Mouse (Mus musculus): ENCODE results near the gene Sik2.

The Sik2 gene

GRCm38 (mm10) chr9:50864877-50865276 is 144.0 kb downstream of the Sik2 start:
- no peak for DNase-seq

DNA sequence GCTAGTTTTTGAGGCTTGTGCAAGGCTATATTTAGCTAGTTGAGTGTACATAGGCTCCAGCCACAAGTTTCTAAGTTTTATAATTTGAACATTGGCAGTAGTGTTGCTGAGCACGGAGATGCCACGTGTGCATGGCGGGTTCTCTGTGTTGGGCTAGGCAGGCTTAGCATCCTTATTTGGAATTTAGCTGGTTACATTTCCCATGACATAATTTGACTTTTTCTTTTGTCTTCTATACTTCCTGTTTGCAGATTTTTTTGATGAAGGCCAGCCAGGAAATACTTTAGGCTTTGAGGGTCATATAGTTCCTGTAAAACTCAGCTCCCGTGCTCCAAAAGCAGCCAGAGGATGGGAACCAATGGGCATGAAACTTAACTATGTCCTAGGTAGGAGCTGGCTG is 145.0 kb downstream of the Sik2 start:
- no peak for DNase-seq

DNA sequence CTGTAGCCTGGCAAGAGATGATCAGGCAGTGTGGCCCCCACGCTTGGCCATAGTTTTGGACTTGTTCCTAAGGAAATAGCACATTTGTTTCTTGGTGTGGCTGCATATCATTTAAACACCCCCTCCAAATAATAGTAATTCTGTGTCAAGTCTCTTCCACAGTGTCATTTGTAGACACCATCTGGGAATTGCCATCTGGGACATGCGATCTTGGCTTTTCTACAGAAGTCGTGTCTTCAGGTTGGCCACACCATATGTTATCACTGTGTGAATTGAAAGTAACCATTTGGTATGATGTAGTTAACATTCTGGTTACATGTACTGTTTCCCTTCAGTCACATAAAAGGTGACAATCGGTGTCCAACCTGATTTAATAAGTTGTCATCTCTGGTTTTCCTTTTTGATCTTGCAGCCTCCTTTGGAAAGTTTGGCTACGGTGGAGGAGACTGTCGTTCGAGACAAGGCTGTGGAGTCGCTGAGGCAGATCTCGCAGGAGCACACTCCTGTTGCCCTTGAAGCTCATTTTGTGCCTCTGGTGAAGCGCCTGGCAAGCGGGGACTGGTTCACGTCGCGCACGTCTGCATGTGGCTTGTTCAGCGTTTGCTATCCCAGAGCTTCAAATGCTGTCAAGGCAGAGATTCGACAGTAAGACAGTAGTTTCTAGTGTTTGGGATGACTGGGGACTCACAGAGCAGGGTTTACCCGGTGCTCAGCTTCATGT is 147.6 kb downstream of the Sik2 start:
- DNase-seq, result no peak

GRCm38 (mm10) chr9:50858681-50859080 is 150.2 kb downstream of the Sik2 start:
- no peak for DNase-seq

GRCm38 (mm10) chr9:50857082-50857641 is 151.7 kb downstream of the Sik2 start:
- DNase-seq, result no peak

DNA sequence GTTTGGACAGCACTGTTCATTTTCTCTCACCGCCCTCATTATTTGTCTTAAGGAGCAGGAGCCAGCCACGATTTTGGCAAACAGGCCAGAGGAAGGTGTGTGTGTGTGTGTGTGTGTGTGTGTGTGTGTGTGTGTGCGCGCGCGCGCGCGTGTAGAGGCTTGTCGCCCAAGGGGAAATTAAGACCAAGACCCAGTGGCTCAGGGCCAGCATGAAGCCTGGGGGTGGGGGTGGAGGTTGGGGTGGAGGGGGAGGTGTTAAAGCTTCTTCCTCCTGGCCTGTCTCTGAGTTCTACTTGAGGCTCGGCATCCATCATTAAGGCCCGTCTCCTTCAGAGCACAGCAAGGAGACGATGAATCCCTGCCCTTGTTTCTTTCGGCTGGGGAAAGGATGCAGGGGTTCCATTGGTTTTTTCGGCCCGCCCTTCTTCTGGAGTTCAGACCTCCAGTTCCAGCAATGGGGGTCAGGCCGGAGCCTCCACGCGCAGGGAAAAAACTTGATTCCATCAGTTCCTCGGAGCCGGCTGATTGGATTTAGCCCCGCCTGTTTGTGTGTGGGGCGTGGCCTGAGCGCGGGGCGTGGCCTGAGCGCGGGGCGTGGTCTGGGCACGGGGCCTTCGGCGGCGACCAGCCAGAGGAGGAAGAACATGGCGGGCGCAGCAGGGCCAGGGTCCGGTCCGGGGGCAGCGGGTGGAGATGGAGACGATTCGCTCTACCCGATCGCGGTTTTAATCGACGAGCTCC is 152.4 kb downstream of the Sik2 start:
- DNase-seq, result peak; percentile 76 to 84

GRCm38 (mm10) chr9:50855780-50856179 is 153.1 kb downstream of the Sik2 start:
- no peak for DNase-seq

- no peak for DNase-seq
Observed at GRCm38 (mm10) chr9:50855133-50855766, 153.6 kb downstream of the Sik2 start.

DNA sequence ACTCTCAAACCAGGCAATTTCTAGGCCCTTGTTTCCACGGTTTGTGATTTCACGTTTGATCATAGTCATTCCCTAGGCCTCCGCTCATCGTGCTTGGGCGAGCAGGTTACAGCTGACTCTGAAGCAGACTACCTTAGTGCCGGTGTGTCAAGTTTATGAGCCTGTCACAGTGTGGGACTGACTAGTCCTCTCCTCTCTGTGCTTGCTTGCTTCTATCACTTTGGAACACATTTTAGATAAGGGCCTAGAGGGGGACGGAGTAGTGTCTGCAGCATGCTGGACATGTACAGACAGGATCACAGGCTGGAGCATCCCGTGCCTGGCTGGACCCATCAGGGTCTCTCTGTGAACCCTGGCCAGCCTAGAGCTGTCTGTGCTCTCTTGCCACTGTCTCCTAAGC is 154.5 kb downstream of the Sik2 start:
- DNase-seq, result no peak

DNA sequence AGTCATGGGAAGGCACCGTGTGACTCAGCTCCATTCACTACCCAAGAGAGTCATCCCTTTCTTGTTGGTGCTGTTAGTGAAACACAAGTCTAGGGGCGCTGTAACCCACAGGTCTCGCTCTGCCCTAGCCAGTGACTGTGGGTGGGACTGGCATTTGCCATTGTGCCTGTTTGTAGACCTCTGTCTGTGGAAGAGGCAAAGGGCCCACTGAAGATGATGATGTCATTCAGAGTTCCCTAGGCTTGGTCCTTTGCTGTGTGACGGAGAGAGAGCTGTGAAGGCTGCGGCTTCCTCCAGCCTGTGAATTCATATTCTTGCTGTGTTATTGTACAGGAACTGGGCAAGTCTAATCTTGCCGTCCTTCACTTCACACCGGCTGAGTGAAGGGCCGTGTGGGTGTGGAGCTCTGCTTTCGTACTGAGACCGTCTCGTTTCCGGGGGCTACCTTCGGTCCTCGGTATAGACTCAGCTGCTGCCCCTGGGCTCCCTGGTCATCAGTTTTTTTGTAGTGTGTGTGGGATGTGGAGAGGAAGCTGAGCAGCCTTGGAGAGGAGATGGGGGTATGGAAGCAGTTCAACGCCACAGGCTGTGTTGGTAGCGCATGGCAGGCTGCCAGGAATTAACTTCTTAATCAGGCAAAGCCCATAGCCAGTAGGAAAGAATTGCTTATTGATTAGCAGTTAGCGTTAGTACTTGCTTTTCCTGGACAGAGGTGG is 156.1 kb downstream of the Sik2 start:
- DNase-seq, result no peak

DNA sequence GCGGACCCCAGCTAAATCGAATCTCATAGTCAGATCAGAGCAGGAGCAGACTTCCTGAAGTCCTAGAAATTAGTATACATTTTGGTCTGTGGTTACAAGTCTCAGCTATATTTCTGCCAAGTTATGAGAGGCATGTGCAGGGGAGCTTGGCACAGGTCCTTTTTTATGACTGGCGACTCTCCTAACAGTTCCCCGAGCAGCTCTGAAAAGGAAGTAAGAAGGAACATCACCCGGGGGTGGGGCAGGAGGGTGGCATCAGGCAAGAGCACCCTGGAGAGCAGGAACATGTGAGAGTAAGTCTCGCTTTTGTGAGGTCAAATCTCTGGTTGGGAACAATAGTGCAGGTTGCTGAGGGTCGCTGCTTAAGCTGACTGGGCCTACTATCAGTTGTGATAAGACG is 158.2 kb downstream of the Sik2 start:
- no peak for DNase-seq

- DNase-seq, result no peak
Observed at GRCm38 (mm10) chr9:50850271-50850670, 158.6 kb downstream of the Sik2 start.

DNA sequence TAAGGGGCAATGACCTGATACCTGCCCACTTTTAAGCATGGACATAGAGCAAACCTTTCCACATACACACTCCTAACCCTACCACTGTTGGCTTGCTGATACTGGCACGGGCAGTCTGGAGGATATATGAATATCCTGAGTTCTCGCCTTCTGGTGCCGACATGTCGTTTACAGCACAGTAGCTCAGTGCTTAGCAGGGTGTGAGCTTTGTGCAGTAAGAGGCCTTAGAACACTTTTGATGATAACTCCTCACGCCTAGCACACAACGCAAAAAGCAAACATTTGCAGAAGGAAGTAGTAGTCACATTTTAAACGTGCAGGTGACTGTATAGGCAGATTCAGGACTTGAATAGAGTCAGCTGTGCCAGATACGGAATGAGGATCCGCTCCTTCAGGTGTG is 159.1 kb downstream of the Sik2 start:
- no peak for DNase-seq

- DNase-seq, result peak; percentile 57 to 65
Observed at GRCm38 (mm10) chr9:50849249-50849648, 159.6 kb downstream of the Sik2 start.

DNA sequence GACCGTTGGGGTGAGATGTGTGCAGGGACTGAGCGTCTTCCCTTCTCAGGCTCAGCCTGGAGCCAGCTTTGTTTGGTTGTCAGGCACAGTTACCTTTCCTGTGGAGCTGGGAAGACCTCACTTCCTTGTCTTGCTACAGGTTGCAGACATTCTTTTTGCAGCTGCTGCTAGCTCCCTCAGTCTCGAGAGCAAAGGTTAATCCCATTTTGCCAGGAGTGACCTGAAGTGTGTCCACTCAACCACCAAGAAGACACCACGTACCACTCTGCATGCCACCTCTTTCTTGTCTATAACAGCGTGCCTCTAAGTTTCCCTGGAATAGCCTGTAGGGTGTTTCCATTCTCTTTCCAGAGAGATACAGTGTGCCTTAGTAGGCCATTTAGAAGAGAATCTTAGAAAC is 160.1 kb downstream of the Sik2 start:
- DNase-seq, result no peak

DNA sequence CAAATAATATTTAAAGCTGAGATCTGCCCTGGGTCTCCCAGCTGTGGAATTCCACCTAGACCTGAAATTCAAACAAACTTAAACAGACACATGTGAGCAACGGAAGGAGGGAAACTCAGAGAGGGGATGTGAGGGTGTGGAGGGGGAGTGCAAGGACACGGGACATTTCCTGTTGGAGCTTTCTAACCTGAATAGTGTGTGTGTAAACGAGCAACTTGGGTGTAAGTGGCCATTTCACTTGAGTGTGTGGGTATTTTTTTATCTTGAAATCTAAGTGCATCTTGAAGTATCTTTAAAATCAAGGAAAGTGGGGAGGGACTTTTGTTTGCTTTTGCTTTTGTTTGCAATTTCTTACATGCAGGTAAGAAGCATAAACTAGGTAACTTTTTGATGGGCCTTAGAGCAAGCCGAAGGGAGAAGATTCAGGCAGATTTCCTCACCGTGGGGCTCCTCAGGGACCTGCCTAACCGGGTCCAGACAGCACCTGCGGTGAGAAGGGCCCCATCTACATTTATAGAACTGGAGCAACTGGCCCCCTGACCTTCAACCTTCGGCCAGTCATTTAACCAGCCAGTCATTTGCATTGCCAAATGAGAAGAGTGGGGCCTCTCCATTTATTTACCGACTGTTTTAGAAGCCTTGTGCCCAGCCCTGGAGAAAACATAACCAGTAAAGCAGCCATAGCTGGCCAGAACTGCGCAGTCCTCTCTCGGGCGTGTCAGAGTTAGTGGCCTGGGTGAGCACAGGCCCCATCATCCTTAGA is 161.1 kb downstream of the Sik2 start:
- DNase-seq, result no peak

DNA sequence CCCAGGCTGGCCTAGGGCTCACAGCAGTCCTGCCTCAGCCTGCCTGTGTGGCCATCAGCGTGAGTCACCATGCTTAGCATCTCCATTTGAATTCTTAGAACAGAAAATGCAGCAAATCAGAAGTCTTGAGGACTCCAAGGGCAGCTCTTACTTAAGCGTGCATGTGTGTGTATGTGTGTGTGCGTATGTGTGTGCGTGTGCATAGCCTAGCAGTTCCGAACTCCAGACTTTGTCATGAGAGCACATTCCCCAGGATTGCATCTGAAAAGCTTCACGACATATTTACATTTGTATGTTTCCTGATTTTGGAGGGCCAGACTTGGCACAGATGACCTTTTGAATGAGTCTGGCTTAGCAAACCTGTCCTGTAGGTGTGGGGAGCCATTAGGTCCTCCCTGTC is 161.7 kb downstream of the Sik2 start:
- DNase-seq, result no peak

GRCm38 (mm10) chr9:50845547-50845946 is 163.3 kb downstream of the Sik2 start:
- no peak for DNase-seq

- DNase-seq, result no peak
Observed at GRCm38 (mm10) chr9:50845081-50845480, 163.8 kb downstream of the Sik2 start, which contains the start of gene Ppp2r1b. TSS of gene Ppp2r1b (plus strand) at chr9:50845301.

All from thymus, adult 18-20 months (tissue).